Mouse (Mus musculus): ENCODE data around the gene Gm5478. TPM values are rescaled to one million over a fixed set of nuclear protein-coding genes. Genes with fewer than 3 reads are reported as not detected.

Gm5478 gene
- polyA plus RNA-seq, 1 experiment from 2014 or later, result not detected

DNA sequence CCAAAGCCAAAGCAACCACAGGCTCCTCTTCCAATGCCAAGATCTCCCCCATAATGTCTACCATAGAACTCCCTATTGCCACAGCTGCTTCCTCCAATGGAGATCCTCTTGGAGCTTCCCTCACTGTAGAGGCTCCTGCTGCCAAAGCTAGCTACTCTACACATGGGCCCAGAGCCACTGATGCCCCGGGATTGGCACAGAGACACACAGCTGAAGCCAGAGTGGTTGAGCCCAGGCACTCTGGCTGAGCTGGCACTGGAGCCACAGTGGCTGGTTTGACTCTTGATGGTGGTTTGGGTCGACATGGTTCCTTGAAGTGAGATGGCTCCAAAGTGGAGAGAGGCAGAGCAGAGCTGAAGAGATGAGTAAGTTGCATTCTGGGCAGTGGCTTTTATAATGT lies 19.3 kb downstream of the Gm5478 start, which contains the start of gene Gm5414:
TSS of gene Gm5414 (minus strand) at position 305 of the 400 bp plus-strand sequence.
- no peaks in the 10 kb centered on the region for H3K27me3 ChIP-seq (replicated peaks; ENCODE audit: insufficient read depth, low read length)
- H3K9ac ChIP-seq (replicated peaks; ENCODE audit: low read depth), result no peak within 1 kb of the TSS
- H3K27ac ChIP-seq (ENCODE audit: low read length), result no peak within 1 kb of the TSS
- ATAC-seq, result no peak
- WGBS, result 61% methylated on average over 2 of the region's 2 CpGs
- no peak within 1 kb of the TSS for H3K4me3 ChIP-seq (ENCODE audit: low read depth, low read length)
- H3K4me1 ChIP-seq (ENCODE audit: insufficient read depth, low read depth, low read length), result no peaks in the 10 kb centered on the region
- DNase-seq (ENCODE audit: low spot score), result no peak
- H3K36me3 ChIP-seq (ENCODE audit: insufficient read depth, low read length), result no peaks in the 10 kb centered on the region
- H3K4me2 ChIP-seq (replicated peaks; ENCODE audit: low read depth, low read length), result no peak within 1 kb of the TSS
- H3K9me3 ChIP-seq (ENCODE audit: low read length), result no peaks in the 10 kb centered on the region
- no peak for TF ChIP-seq EP300 (IDR thresholded peaks at IDR 0.05)

GRCm38 (mm10) chr15:101599123-101599522 lies 48.1 kb downstream of the Gm5478 start:
- Histone ChIP-seq H3K36me3 (ENCODE audit: insufficient read depth, low read length) (no peaks in the 10 kb centered on the region), H3K9ac (replicated peaks; ENCODE audit: low read depth) (no peak overlapping the region), H3K27ac (ENCODE audit: low read length) (no peak overlapping the region), H3K27me3 (replicated peaks; ENCODE audit: insufficient read depth, low read length) (no peaks in the 10 kb centered on the region), H3K4me1 (ENCODE audit: insufficient read depth, low read depth, low read length) (no peaks in the 10 kb centered on the region), H3K4me3 (ENCODE audit: low read depth, low read length) (no peak overlapping the region), H3K9me3 (ENCODE audit: low read length) (no peaks in the 10 kb centered on the region), H3K4me2 (replicated peaks; ENCODE audit: low read depth, low read length) (no peak overlapping the region)
- 49% methylated on average over 6 of the region's 6 CpGs for WGBS
- no peak for ATAC-seq
- no peak for TF ChIP-seq CTCF (IDR thresholded peaks at IDR 0.05)
- no peak for DNase-seq (ENCODE audit: low spot score)

Small RNA genes lying within 50 kb of the gene (microRNA-seq; reads per million reads assigned to microRNA genes)
- gene Gm44342 (not detected), gene Gm44383 (not detected), gene Gm44479 (not detected)

Other genes starting within 250 kb of the Gm5478 start
- 430 and 463 TPM in 2 replicates for gene Krt7, start 236.3 kb downstream of the Gm5478 start, polyA plus RNA-seq (2015; fragmentation: Nextera tagmentation; extraction: Ambion mirVana)
- 0.24 and 0.29 TPM in 2 replicates for gene Krt87, start 208.6 kb downstream of the Gm5478 start, polyA plus RNA-seq (2015; fragmentation: Nextera tagmentation; extraction: Ambion mirVana)
- gene Krt88, start 199.6 kb downstream of the Gm5478 start, polyA plus RNA-seq (2015; fragmentation: Nextera tagmentation; extraction: Ambion mirVana), result 0.15 and 0.21 TPM in 2 replicates
- gene Krt81, start 183.6 kb downstream of the Gm5478 start, polyA plus RNA-seq (2015; fragmentation: Nextera tagmentation; extraction: Ambion mirVana), result not detected in 2 replicates
- gene Krt86, start 173.9 kb downstream of the Gm5478 start, polyA plus RNA-seq (2015; fragmentation: Nextera tagmentation; extraction: Ambion mirVana), result not detected in 2 replicates
- not detected in 2 replicates for gene Krt83, start 155.9 kb downstream of the Gm5478 start, polyA plus RNA-seq (2015; fragmentation: Nextera tagmentation; extraction: Ambion mirVana)
- gene Gm49425, start 130.1 kb downstream of the Gm5478 start, polyA plus RNA-seq (2015; fragmentation: Nextera tagmentation; extraction: Ambion mirVana), result not detected in 2 replicates
- not detected in 2 replicates for gene Krt84, start 114.6 kb downstream of the Gm5478 start, polyA plus RNA-seq (2015; fragmentation: Nextera tagmentation; extraction: Ambion mirVana)
- not detected in 2 replicates for gene Krt82, start 96.7 kb downstream of the Gm5478 start, polyA plus RNA-seq (2015; fragmentation: Nextera tagmentation; extraction: Ambion mirVana)
- gene Krt90, start 84.4 kb downstream of the Gm5478 start, polyA plus RNA-seq (2015; fragmentation: Nextera tagmentation; extraction: Ambion mirVana), result 0.05 and 0.14 TPM in 2 replicates
- gene Krt75, start 73.5 kb downstream of the Gm5478 start, polyA plus RNA-seq (2015; fragmentation: Nextera tagmentation; extraction: Ambion mirVana), result not detected in 2 replicates
- gene Gm5414, start 19.2 kb downstream of the Gm5478 start, polyA plus RNA-seq (2015; fragmentation: Nextera tagmentation; extraction: Ambion mirVana), result not detected in 2 replicates
- gene Krt6b, start 32.9 kb upstream of the Gm5478 start, polyA plus RNA-seq (2015; fragmentation: Nextera tagmentation; extraction: Ambion mirVana), result not detected in 2 replicates
- gene Krt6a, start 46.9 kb upstream of the Gm5478 start, polyA plus RNA-seq (2015; fragmentation: Nextera tagmentation; extraction: Ambion mirVana), result 0.06 and 0.18 TPM in 2 replicates
- gene Krt5, start 65.5 kb upstream of the Gm5478 start, polyA plus RNA-seq (2015; fragmentation: Nextera tagmentation; extraction: Ambion mirVana), result 0.12 TPM in 1 of 2 replicates, not detected in the other
- not detected in 2 replicates for gene Krt71, start 95.7 kb upstream of the Gm5478 start, polyA plus RNA-seq (2015; fragmentation: Nextera tagmentation; extraction: Ambion mirVana)
- not detected in 2 replicates for gene Krt72, start 139.1 kb upstream of the Gm5478 start, polyA plus RNA-seq (2015; fragmentation: Nextera tagmentation; extraction: Ambion mirVana)
- gene Krt73, start 155.0 kb upstream of the Gm5478 start, polyA plus RNA-seq (2015; fragmentation: Nextera tagmentation; extraction: Ambion mirVana), result not detected in 2 replicates
- gene Krt2, start 170.8 kb upstream of the Gm5478 start, polyA plus RNA-seq (2015; fragmentation: Nextera tagmentation; extraction: Ambion mirVana), result not detected in 2 replicates
- 0.42 and 0.82 TPM in 2 replicates for gene Krt1, start 203.4 kb upstream of the Gm5478 start, polyA plus RNA-seq (2015; fragmentation: Nextera tagmentation; extraction: Ambion mirVana)
- gene Krt77, start 222.3 kb upstream of the Gm5478 start, polyA plus RNA-seq (2015; fragmentation: Nextera tagmentation; extraction: Ambion mirVana), result not detected in 2 replicates
- gene Krt76, start 245.5 kb upstream of the Gm5478 start, polyA plus RNA-seq (2015; fragmentation: Nextera tagmentation; extraction: Ambion mirVana), result not detected in 2 replicates

Data from lung, postnatal 0 days (tissue).